Mouse (Mus musculus) gastrocnemius, adult 18-20 months (tissue): ENCODE measurements around the gene Csnk2a2. TPM values are rescaled to one million over a fixed set of nuclear protein-coding genes. Genes with fewer than 3 reads are reported as not detected.

Experiments used
- DNase-seq: peaks from one replicate; pipeline ENCODE4 v3.0.0; 2021; ENCODE audit warnings: low spot score
- long read RNA-seq, 2 experiments: library from polyadenylated mRNA; stranded (forward); transcript quantifications; one replicate each; pipeline ENCODE4 v2.0.0; 2021
- total RNA-seq, 2 experiments: library from RNA; stranded (reverse); gene quantifications; 2 replicates each; pipeline ENCODE4 v1.2.3; 2021

Csnk2a2 gene
- 10 to 100 TPM; 24.2 to 24.7 TPM for total RNA-seq
- long read RNA-seq, experiment 1, full-length matches to known transcripts: 6 of 20 reads
- long read RNA-seq, experiment 1, partial matches to known transcripts: 1 of 20 reads
- long read RNA-seq, experiment 1, other reads (novel, unspliced or antisense): 13 of 20 reads
- long read RNA-seq, experiment 2, transcript Csnk2a2-201 (12 exons, 3,773 nt): major isoform, 7 of 29 reads
- long read RNA-seq, experiment 2, partial matches to known transcripts: 12 of 29 reads
- long read RNA-seq, experiment 2, other reads (novel, unspliced or antisense): 10 of 29 reads

GRCm38 (mm10) chr8:95490006-95490405, at the start of gene Csnk2a2:
Csnk2a2 (minus strand) TSS chr8:95490039.
- DNase-seq: no peak

DNA sequence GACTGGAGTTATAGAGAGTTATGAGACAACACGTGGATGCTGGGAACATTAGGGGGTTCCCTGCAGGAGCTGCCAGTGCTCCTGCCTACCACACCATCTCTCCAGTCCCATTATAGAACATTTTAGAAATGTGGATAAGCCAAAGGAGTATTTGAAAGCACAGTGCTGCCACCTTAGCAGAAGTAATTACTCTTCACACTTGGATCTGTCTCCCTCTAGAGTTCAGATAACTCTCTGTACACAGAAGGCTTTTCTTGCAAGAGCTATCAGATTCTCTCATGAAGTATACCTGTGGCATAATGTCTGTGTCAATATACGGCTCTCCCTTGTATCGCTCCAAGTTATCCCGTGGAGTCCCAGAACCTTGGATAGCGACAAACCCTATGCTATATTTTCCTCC, 49.6 kb upstream of the Csnk2a2 start:
- no peak for DNase-seq

DNA sequence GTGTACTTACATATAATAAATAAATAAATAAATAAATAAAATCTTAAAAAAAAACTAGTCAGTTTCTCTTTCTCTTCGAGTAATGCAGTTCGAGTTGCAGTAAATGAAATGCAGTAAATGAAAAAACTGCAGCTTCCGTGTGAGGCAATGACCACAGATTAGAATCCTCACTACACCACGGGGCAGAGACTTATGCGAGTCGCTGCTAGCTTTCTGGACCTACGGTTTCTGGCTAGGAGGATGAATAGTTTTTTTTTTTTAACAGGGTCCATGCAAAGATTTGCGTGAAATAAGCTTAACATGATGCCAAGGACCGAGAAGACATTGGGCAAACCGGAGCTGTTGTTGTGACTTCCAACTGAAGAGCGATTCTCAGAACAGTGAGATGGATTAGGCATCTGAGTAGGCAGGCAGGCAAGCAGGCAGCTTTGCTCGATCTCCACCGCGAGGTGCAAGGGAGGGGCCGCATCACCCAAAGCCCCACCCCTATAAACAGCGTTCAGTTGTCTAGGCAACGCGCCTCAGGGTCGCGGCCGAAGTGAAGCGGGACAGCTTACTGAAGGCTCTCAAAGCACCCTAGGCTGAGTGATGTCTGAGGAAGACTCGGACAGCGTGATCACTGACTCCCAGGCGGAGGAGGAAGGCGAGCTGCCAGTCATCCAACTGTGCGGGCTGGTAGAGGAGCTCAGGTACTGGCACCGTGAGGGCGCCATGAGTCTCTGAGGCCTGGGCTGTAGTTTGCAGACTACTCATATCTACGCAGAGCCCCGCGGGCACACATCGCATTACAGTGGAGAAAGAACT, 43.9 kb upstream of the Csnk2a2 start, which contains the start of gene Ccdc113:
TSS of gene Ccdc113 (plus strand) at position 502 of the 804 bp plus-strand sequence.
- peak; percentile 15 for DNase-seq

DNA sequence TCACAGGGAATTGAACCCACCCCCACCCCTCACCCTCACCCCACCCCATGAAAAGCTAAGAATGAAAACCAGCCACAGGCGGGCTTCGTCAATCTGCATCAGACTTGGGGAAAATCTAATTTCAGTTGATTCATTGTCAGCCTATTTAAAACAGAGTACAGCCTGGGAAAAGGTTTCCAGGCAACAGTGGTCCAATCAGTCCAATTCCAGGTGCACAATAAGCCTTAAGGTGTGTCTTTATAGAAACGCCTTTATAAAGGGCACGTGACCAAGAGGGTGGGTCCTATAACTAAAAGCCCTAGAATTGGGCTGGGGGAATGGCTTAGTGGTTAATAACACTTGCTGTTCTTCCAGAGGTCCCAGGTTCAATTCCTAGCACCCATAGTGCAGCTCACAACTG, 42.4 kb upstream of the Csnk2a2 start:
- DNase-seq: no peak

DNA sequence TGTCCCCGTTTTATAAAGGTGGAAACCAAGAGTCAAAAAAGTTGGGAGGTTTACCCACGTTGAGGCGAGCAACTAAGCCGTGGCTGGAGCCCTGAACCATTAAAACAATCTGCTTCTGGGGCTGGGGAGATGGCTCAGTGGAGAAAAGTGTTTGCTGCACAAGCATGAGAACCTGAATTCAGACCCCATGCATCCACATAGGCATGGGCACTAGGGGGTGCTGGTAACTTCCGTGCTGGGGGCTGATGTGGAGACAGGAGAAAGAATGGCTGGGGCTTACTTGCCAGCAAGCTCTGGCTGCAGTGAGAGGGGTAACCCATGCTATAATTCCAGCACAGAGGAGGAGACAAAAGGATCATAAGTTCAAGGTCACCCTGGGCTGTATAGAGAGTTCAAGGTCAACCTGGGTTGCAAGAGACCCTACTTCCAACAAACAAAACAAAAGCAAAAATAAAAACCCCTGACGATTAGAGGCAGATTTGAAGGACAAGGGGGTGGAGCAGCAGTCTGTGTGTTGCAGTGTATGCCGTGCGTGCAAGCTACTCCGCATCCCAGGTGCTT, 39.0 kb upstream of the Csnk2a2 start:
- DNase-seq: no peak

DNA sequence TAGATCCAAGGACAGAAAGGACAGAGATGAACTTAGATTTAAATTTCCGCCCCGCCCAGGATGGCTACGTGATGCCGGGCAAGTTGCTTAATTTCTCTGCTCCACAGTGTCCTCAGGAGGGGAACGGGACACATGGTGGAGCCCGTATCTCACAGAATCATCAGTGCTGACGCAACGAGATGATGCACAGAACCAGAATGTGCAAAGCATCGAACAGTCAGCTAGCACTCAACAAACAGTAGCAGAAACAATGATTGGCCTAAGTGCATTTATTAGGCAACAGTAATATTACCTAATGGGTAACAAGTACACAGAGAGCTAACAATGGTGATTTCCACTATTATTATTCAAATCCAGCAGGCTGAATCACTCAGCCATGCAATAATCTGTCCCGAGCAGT, 38.4 kb upstream of the Csnk2a2 start:
- DNase-seq: no peak

- no peak for DNase-seq
Observed at GRCm38 (mm10) chr8:95523991-95524390, 34.2 kb upstream of the Csnk2a2 start.

- no peak for DNase-seq
Observed at GRCm38 (mm10) chr8:95516928-95517327, 27.1 kb upstream of the Csnk2a2 start.

- no peak for DNase-seq
Observed at GRCm38 (mm10) chr8:95513219-95513618, 23.4 kb upstream of the Csnk2a2 start.

DNA sequence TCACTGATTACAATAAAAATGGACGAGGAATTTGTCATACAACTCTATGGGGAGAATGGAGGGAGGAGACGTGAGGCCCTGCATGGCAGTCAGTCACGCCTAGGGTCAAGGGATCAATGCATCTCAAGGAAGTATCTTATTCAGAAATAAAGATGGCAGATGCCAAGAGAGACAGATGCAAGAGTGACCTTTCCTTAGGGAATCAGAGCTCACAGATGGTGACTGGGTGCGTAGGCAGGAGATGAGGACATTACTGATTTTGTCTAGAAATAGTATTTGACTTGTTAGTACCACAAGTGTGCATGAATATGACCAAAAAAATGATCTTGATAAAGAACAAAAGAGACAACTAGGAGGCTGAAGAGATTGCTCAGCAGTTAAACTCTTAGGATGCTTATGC, 22.4 kb upstream of the Csnk2a2 start:
- no peak for DNase-seq

DNA sequence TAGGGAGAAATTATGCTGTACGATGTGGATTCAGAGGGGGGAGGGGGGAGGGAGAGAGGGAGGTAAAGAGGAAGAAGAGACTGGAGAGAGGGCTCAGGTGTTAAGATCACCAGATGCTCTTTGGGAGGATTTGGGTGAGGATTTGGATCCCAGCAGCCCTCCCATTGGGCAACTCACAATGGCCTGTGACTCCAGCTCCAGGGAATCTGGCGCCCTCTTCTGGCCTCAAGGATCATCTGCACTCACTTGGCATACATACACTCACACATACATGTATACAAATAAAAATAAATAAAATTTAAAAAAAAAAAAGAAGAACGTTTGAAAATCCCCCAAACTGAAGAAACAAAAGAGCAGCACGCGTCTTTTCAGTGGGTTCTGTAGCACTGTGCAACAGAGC, 16.4 kb upstream of the Csnk2a2 start:
- DNase-seq: no peak

GRCm38 (mm10) chr8:95505606-95506005, 15.8 kb upstream of the Csnk2a2 start:
- DNase-seq: no peak

DNA sequence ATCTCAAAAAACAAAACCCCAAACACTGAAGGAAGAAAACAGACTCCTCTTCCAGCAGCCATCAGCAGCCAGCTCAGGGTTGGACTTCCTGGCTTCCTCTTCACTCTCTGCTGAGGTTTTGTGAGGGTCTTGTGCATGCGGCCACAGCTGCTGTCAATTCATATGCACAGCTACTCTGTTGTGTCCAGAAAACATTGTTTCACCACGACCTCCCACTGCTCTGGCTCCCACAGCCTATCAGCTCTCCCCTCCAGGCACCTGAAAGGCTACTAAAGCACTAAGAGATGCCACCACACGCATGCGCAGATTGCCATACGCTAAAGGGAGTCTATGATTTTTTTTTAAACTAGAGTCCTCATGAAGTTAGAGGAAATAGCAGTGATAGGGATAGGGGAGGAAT, 15.0 kb upstream of the Csnk2a2 start:
- DNase-seq: no peak

- DNase-seq: no peak
Observed at GRCm38 (mm10) chr8:95502431-95502830, 12.6 kb upstream of the Csnk2a2 start.

- DNase-seq: no peak
Observed at GRCm38 (mm10) chr8:95500436-95500835, 10.6 kb upstream of the Csnk2a2 start.

GRCm38 (mm10) chr8:95499266-95500064, 9.6 kb upstream of the Csnk2a2 start:
- DNase-seq: no peak

DNA sequence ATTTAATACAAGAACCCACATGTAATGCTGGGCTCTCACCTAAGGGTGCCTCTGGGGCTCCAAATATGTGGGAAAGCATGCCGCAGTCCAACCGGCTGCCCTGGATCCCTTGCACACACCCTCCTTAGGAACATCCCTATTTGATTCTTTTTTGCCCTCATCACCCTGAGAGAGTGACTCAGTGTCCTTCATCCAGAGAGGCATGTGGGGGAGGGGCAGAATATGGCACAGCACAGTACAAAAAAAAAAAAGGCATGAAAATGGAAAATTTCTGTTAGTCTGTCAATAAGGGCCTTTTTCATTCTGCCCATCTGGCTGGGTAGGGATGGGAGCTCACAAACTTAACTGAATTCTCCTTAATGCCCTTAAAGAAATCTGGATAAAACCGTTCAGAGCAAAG, 8.0 kb upstream of the Csnk2a2 start:
- no peak for DNase-seq

DNA sequence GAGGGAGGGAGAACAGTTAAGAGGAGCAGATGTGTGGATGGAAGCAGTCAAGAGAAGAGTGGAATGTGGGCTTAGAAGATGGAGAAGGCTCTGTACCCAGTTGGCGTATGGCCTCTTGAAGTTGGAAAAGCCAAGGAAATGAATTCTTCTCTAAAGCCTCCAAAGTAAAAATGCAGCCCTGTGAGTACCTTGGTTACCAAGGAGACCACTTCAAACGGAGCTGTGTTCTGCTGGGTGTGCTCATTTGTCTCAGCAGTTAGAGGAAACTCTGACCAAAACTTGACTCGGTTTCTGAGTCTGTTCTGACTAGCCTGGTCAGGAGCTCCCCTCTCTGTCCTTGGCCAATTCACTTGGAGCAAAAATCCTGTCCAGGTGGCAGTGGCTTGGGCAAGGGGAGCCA, 6.6 kb upstream of the Csnk2a2 start:
- no peak for DNase-seq

DNA sequence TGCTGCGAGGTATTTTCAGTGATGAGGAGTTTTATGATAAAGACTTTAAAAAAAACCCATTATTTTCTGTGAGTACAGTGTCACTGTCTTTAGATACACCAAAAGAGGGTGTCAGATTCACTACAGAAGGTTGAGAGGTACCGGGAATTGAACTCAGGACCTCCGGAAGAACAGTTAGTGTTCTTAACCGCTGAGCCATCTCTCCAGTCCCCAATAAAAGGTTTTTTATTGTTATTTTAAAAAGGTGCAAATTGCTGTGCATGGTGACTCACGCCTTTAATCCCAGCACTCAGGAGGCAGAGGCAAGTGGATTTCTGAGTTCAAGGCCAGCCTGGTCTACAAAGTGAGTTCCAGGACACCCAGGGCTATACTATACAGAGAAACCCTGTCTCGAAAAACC, 5.6 kb upstream of the Csnk2a2 start:
- no peak for DNase-seq

GRCm38 (mm10) chr8:95492057-95492456, 2.2 kb upstream of the Csnk2a2 start:
- DNase-seq: no peak

DNA sequence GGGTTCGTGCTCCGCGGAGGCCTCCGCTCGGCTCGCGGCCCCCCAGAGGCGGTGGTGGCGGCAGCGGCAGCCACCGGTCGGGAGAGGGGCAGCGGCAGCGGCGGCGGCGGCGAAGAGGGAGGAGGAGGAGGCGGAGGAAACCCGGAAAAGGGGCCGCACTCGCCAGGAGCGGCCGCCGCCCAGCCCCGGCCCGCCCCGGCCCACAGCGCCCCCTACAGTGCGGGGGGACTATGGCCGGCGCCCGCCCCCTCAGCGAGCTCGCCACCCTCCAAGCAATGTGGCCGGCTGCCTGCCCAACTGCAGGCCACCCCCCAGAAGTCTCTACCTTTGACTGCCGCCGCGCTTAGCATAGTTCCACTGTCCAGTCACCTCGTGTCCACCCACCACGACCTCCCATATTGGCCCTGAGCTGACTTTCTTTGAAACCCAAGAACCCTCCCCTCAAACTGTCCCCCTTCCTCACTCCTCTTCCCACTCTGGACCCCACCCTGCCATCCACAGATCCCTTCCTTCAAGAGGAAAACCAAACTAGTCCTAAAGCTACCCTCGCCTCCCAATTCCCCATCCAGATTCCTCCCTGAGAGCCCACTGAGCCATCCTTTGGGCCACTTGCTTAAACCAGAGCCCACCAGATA, 1.0 kb downstream of the Csnk2a2 start:
- peak; percentile 80 for DNase-seq
